Mouse (Mus musculus): ENCODE data around the gene Itgb5. TPM values are rescaled to one million over a fixed set of nuclear protein-coding genes. Genes with fewer than 3 reads are reported as not detected.

The Itgb5 gene
- total and polyA plus RNA-seq, 3 experiments: 0.85 to 20.1 (median 1.8) TPM

DNA sequence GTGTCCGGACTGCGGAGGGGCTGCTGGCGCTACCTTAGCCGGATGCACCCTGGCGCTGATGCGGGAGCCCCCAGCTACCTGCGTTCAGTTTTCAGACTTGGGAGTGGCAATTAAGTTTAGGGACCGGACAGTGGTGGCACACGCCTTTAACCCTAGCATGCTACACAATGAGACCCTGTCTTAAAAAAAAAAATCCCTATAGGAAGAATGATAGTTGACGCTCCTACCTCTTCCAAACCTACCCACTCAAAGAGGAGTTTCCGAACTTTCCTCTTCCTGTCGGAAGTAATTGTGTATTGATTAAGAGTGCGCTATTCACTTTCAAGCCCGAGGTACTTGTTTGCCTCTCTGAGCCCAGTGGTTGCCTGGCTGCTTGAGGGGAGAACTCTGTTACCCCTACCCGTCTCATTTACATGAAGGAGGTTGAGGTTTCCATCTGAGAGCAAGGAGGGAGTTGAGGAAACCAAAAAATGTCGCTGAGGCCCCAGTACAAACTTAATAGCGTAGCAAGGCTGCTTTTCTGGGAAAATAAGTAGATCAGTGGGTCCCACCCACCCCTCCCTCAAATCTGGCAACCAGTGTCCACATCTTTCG, 1.1 kb downstream of the Itgb5 start:
- no peaks in the 10 kb centered on the region for H3K36me3 ChIP-seq (replicated peaks in 1 of 2; ENCODE audit: control insufficient read depth in 1 of 2, insufficient read depth in 1 of 2, low read length in 1 of 2)
- no peaks in the 10 kb centered on the region for H3K9me3 ChIP-seq (replicated peaks; ENCODE audit: low read length)
- H3K9ac ChIP-seq (ENCODE audit: insufficient read depth, low read depth): peak overlapping the region; percentile 63; the same call in 1 of the 2 replicates
- DNase-seq (ENCODE audit: extremely low read depth): no peak
- dilution Hi-C loops (cut with MboI; ENCODE audit: extremely low pct_ligation_motif_present, extremely low pct_unique_long_range_greater_than_20kb, low sequenced_read_pairs) (no loop called here), in situ Hi-C loops (cut with MboI; ENCODE audit: low pct_ligation_motif_present, low pct_unique_long_range_greater_than_20kb, low sequenced_read_pairs) (no loop called here)
- H3K27me3 ChIP-seq (replicated peaks): peaks cover 46% of the 10 kb centered on the region
- H3K4me1 ChIP-seq (ENCODE audit: control insufficient read depth in 1 of 2, insufficient read depth in 2 of 2): peaks cover 3 to 22% of the 10 kb centered on the region in 2 experiments
- H3K79me2 ChIP-seq (replicated peaks; ENCODE audit: control insufficient read depth, extremely low read depth, insufficient read depth, poor library complexity, severe bottlenecking): no peaks in the 10 kb centered on the region
- H3K27ac ChIP-seq (ENCODE audit: insufficient read depth, low read depth): no peak overlapping the region
- H3K4me2 ChIP-seq (ENCODE audit: insufficient read depth, low read depth, poor library complexity, severe bottlenecking): peak overlapping the region; percentile 46
- TF ChIP-seq ZNF384 (IDR thresholded peaks at IDR 0.05; ENCODE audit: low read depth, low read length) (peak; percentile 52; the same call in 1 of the 2 replicates), MEF2A (IDR thresholded peaks at IDR 0.05; ENCODE audit: borderline replicate concordance, low read depth, low read length) (no peak), RCOR1 (conservative IDR thresholded peaks at IDR 0.05; ENCODE audit: low read depth, low read length) (no peak; the same call in 1 of the 2 replicates)
- peak overlapping the region; percentile 52 to 78 (median 57) for H3K4me3 ChIP-seq (replicated peaks in 1 of 3; ENCODE audit: low read depth in 2 of 3, low read length in 2 of 3, poor library complexity in 1 of 3)

DNA sequence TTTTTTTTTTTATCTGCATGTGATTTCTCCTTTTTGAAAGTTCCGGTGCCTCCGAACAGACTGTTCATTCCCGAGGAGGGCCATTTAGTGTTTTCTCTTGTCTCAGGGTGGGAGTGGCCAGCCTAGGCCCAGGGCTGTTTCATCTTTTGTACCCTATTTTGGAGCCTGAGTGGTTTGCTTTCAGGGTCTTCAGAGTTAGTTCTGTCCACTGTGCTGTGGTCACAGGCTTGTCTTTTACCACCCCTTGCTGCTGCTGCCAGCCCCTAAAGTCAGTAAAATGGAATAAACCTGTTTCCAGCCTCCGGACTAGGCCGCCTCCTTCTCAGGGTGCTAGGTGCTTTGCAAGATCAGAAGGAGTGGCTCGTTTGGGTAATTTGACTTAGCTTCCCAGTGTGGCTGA, 2.6 kb downstream of the Itgb5 start:
- Histone ChIP-seq H3K9me3 (replicated peaks; ENCODE audit: low read length) (no peaks in the 10 kb centered on the region), H3K4me2 (ENCODE audit: insufficient read depth, low read depth, poor library complexity, severe bottlenecking) (peak overlapping the region; percentile 62), H3K27ac (ENCODE audit: insufficient read depth, low read depth) (peak overlapping the region; percentile 40; the same call in 1 of the 2 replicates), H3K27me3 (replicated peaks) (peaks cover 41% of the 10 kb centered on the region), H3K9ac (ENCODE audit: insufficient read depth, low read depth) (peak overlapping the region; percentile 21; the same call in 1 of the 2 replicates), H3K4me1 (ENCODE audit: control insufficient read depth in 1 of 2, insufficient read depth in 2 of 2) (peaks cover 3 to 22% of the 10 kb centered on the region in 2 experiments), H3K36me3 (replicated peaks in 1 of 2; ENCODE audit: control insufficient read depth in 1 of 2, insufficient read depth in 1 of 2, low read length in 1 of 2) (no peaks in the 10 kb centered on the region), H3K4me3 (replicated peaks in 1 of 3; ENCODE audit: low read depth in 2 of 3, low read length in 2 of 3, poor library complexity in 1 of 3) (peak overlapping the region in 1 of 3 experiments; percentile 16), H3K79me2 (replicated peaks; ENCODE audit: control insufficient read depth, extremely low read depth, insufficient read depth, poor library complexity, severe bottlenecking) (no peaks in the 10 kb centered on the region)
- in situ Hi-C loops (cut with MboI; ENCODE audit: low pct_ligation_motif_present, low pct_unique_long_range_greater_than_20kb, low sequenced_read_pairs) (no loop called here), dilution Hi-C loops (cut with MboI; ENCODE audit: extremely low pct_ligation_motif_present, extremely low pct_unique_long_range_greater_than_20kb, low sequenced_read_pairs) (no loop called here)
- no peak for TF ChIP-seq TBP (conservative IDR thresholded peaks at IDR 0.05; ENCODE audit: low read depth, low read length)
- TF ChIP-seq ZKSCAN1 (IDR thresholded peaks at IDR 0.05; ENCODE audit: borderline replicate concordance, low read depth, low read length): no peak
- TF ChIP-seq ZNF384 (IDR thresholded peaks at IDR 0.05; ENCODE audit: low read depth, low read length): no peak
- no peak for TF ChIP-seq MAFK (IDR thresholded peaks at IDR 0.05; ENCODE audit: insufficient replicate concordance, low read length)
- TF ChIP-seq ZMIZ1 (IDR thresholded peaks at IDR 0.05; ENCODE audit: low read depth, low read length): no peak
- no peak for TF ChIP-seq ETS1 (conservative IDR thresholded peaks at IDR 0.05; ENCODE audit: low read depth, low read length)
- no peak for DNase-seq (ENCODE audit: extremely low read depth)

DNA sequence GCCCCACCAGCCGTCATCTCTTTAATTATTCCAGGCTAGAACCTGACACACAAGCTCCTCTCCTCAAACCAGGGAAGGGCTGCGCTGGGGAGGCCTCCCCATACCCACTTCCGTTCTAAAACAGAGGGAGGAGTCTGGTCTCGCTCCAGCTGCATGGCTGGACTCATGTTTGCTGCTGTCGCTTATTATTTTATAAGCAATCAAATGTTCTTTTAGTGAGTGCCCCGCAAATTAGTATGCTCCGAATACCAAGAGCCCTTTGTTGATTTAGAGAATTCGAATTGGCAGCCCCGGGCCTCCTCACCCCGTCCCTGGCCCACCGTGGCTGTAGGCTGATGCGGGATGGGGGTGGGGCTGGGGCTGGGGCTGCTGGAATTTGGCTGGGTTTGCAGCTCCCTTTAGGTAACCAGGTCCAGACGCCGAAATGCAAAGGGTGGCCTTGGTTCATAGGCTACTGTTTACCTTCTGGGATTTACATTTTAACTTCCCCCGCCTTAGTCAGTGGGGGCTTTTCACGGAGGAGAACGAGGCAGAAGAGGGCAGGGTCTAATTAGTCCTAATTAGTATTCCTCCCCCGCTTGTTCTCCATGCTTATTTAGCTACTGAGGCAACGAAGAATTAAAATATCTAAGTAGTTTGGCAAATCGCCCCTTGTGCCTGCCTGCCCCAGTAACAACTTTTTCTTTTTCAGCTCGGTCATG, 3.4 kb downstream of the Itgb5 start:
- no peak for DNase-seq (ENCODE audit: extremely low read depth)
- Histone ChIP-seq H3K4me3 (replicated peaks in 1 of 3; ENCODE audit: low read depth in 2 of 3, low read length in 2 of 3, poor library complexity in 1 of 3) (peak overlapping the region in 2 of 3 experiments; percentile 20 to 40), H3K4me1 (ENCODE audit: control insufficient read depth in 1 of 2, insufficient read depth in 2 of 2) (peaks cover 7 to 22% of the 10 kb centered on the region in 2 experiments), H3K27me3 (replicated peaks) (peaks cover 33% of the 10 kb centered on the region), H3K36me3 (replicated peaks in 1 of 2; ENCODE audit: control insufficient read depth in 1 of 2, insufficient read depth in 1 of 2, low read length in 1 of 2) (no peaks in the 10 kb centered on the region), H3K27ac (ENCODE audit: insufficient read depth, low read depth) (peak overlapping the region; percentile 39), H3K9ac (ENCODE audit: insufficient read depth, low read depth) (peak overlapping the region; percentile 43), H3K4me2 (ENCODE audit: insufficient read depth, low read depth, poor library complexity, severe bottlenecking) (peak overlapping the region; percentile 62), H3K9me3 (replicated peaks; ENCODE audit: low read length) (no peaks in the 10 kb centered on the region), H3K79me2 (replicated peaks; ENCODE audit: control insufficient read depth, extremely low read depth, insufficient read depth, poor library complexity, severe bottlenecking) (no peaks in the 10 kb centered on the region)
- in situ Hi-C loops (cut with MboI; ENCODE audit: low pct_ligation_motif_present, low pct_unique_long_range_greater_than_20kb, low sequenced_read_pairs): no loop called here
- dilution Hi-C loops (cut with MboI; ENCODE audit: extremely low pct_ligation_motif_present, extremely low pct_unique_long_range_greater_than_20kb, low sequenced_read_pairs): no loop called here
- TF ChIP-seq POLR2A (IDR thresholded peaks at IDR 0.05; ENCODE audit: low read depth, low read length) (peak; percentile 60), NRF1 (IDR thresholded peaks at IDR 0.05; ENCODE audit: low read depth, low read length) (no peak), RAD21 (IDR thresholded peaks at IDR 0.05; ENCODE audit: low read depth, low read length) (no peak), BHLHE40 (IDR thresholded peaks at IDR 0.05; ENCODE audit: low read depth, low read length) (no peak), ZMIZ1 (IDR thresholded peaks at IDR 0.05; ENCODE audit: low read depth, low read length) (peak; percentile 48; the same call in 1 of the 2 replicates), UBTF (IDR thresholded peaks at IDR 0.05; ENCODE audit: low read depth, low read length) (no peak), E2F4 (IDR thresholded peaks at IDR 0.05; ENCODE audit: insufficient replicate concordance, low read depth, low read length) (no peak), MAX (IDR thresholded peaks at IDR 0.05; ENCODE audit: low read length) (no peak), ZC3H11A (IDR thresholded peaks at IDR 0.05; ENCODE audit: low read depth, low read length) (no peak), IRF4 (IDR thresholded peaks at IDR 0.05; ENCODE audit: low read depth, low read length) (peak; percentile 58; the same call in 1 of the 2 replicates), NELFE (IDR thresholded peaks at IDR 0.05; ENCODE audit: low read depth, low read length) (no peak; the same call in 1 of the 2 replicates), SMC3 (IDR thresholded peaks at IDR 0.05; ENCODE audit: low read depth, low read length) (no peak), MYC (IDR thresholded peaks at IDR 0.05; ENCODE audit: low read depth, low read length) (no peak; the same call in 1 of the 2 replicates), ELF1 (IDR thresholded peaks at IDR 0.05; ENCODE audit: low read depth, low read length) (peak; percentile 59; the same call in 1 of the 2 replicates), MAFK (IDR thresholded peaks at IDR 0.05; ENCODE audit: insufficient replicate concordance, low read length) (no peak), KAT2A (IDR thresholded peaks at IDR 0.05; ENCODE audit: insufficient replicate concordance, low read length) (no peak)

All from CH12.LX (cell line).